Mouse (Mus musculus) neural tube, embryonic 11.5 days (tissue): ENCODE results near the gene Pias3. TPM values are rescaled to one million over a fixed set of nuclear protein-coding genes. Genes with fewer than 3 reads are reported as not detected.

Experiments
- ATAC-seq: fragments of 200-750 bp; cut with Nextera tagmentation; 2 replicates; pipeline ENCODE4 v1.8.0; 2017; ENCODE audit warnings: moderate number of reproducible peaks, mild to moderate bottlenecking, moderate TSS enrichment, moderate library complexity; ENCODE audit not compliant: insufficient read depth, low FRiP score, low TSS enrichment
- DNase-seq: peaks from one replicate; pipeline ENCODE4 v3.0.0-alpha.2; 2015; ENCODE audit warnings: low spot score
- H3K27ac ChIP-seq: fragments of 300-500 bp; sonication (generic); 2 replicates; pipeline ENCODE4 v1.5.1; 2014; ENCODE audit warnings: low read depth, mild to moderate bottlenecking, low read length
- H3K27me3 ChIP-seq: fragments of 300-500 bp; sonication (generic); 2 replicates; pipeline ENCODE4 v1.6.1; 2014; ENCODE audit warnings: mild to moderate bottlenecking, low read length, mixed read lengths; ENCODE audit not compliant: control insufficient read depth, insufficient read depth
- H3K36me3 ChIP-seq: fragments of 300-500 bp; sonication (generic); 2 replicates; pipeline ENCODE4 v1.6.1; 2014; ENCODE audit warnings: mild to moderate bottlenecking, low read length, moderate library complexity, mixed read lengths; ENCODE audit not compliant: control insufficient read depth, insufficient read depth
- H3K4me1 ChIP-seq: fragments of 300-500 bp; sonication (generic); 2 replicates; pipeline ENCODE4 v1.6.1; 2014; ENCODE audit warnings: low read length, mixed read lengths; ENCODE audit not compliant: control insufficient read depth, insufficient read depth
- H3K4me2 ChIP-seq: fragments of 300-500 bp; sonication (generic); 2 replicates; pipeline ENCODE4 v1.6.1; 2014; ENCODE audit warnings: low read depth, mild to moderate bottlenecking, moderate library complexity
- H3K4me3 ChIP-seq: fragments of 300-500 bp; sonication (generic); 2 replicates; pipeline ENCODE4 v1.5.1; 2014; ENCODE audit warnings: low read depth, low read length
- H3K9ac ChIP-seq: fragments of 300-500 bp; sonication (generic); 2 replicates; pipeline ENCODE4 v1.6.1; 2014; ENCODE audit warnings: mild to moderate bottlenecking, low read length
- H3K9me3 ChIP-seq: fragments of 300-500 bp; sonication (generic); 2 replicates; pipeline ENCODE4 v1.6.1; 2016; ENCODE audit warnings: low read length; ENCODE audit not compliant: control insufficient read depth
- WGBS: fragments of 180-500 bp; shearing (Covaris S2); extraction: QIAGEN DNeasy Blood & Tissue Kit; methylation state at CpG from one replicate; pipeline ENCODE4 v1.1.7; 2014; 5-methylcytosine and 5-hydroxymethylcytosine counted together
- polyA plus RNA-seq: library from polyadenylated mRNA; unstranded; fragments of >200 nt; fragmentation: Nextera tagmentation; extraction: Ambion mirVana; gene quantifications from 2 replicates; pipeline ENCODE4 v1.2.1, GENCODE M21; 2014

Gene Pias3
- polyA plus RNA-seq, 1 experiment from 2014 or later, result 30.3 TPM

GRCm38 (mm10) chr3:96706984-96707383, 10.8 kb downstream of the Pias3 start:
- Histone ChIP-seq H3K36me3 (peaks cover 7% of the 10 kb centered on the region), H3K4me2 (no peak overlapping the region), H3K9ac (no peak overlapping the region), H3K27me3 (no peaks in the 10 kb centered on the region), H3K4me1 (0 out of 2 replicates have a peak, but pooled peaks cover 4% of the 10 kb centered on the region), H3K9me3 (no peaks in the 10 kb centered on the region), H3K27ac (no peak overlapping the region), H3K4me3 (no peak overlapping the region)
- DNase-seq, result peak; percentile 7
- no peak for ATAC-seq
- WGBS, result 80% methylated on average over 7 of the region's 7 CpGs

DNA sequence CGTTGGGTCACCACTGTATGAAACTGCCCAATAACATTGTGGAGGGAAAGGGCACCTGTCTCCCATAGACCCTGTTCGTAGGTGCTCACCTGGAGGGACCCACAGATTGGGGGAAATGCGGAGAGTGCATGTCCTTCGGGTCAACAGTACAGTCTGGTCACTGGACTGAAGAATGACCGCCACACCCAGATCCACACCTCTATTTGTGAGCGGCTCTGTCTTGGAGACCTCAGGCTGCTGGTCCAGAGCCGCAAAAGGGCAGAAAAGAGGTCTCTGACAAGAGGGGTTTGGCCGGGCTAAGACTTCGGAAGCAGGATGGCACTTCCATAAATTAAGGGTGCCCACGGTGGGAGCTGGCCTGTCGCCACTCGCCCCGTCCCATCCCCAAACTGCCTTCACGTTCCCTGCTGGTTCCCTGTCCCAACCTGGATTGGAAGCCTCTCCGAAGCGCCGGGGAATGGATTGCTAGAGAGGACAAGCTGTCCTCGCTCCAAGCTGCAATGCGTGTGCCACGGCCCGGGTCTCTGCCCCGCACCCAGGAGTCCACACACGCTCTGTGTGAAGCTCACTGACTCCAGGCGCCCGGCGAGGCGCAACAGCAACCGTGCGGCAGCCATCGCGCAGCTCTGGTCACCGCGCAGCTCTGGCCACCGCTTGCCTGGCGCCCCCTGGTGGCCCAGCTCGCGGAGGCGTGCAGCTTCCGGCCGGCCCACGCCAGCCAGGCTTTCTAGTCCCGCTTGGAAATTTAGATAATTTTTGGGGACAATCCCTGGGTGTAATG, 11.9 kb downstream of the Pias3 start, which contains the start of gene Nudt17:
Gene Nudt17 (minus strand): TSS at position 660 of the 781 bp plus-strand sequence.
- H3K27me3 ChIP-seq, result no peaks in the 10 kb centered on the region
- DNase-seq (peak; percentile 90), ATAC-seq (peak; percentile 88)
- peaks cover 7% of the 10 kb centered on the region for H3K36me3 ChIP-seq
- H3K9me3 ChIP-seq, result no peaks in the 10 kb centered on the region
- WGBS, result 6% methylated on average over 42 of the region's 42 CpGs
- H3K9ac ChIP-seq, result peak within 1 kb of the TSS; percentile 68
- H3K4me3 ChIP-seq, result peak within 1 kb of the TSS; percentile 43
- 0 out of 2 replicates have a peak, but pooled peaks cover 4% of the 10 kb centered on the region for H3K4me1 ChIP-seq
- H3K27ac ChIP-seq, result no peak within 1 kb of the TSS
- peak within 1 kb of the TSS; percentile 94 for H3K4me2 ChIP-seq

GRCm38 (mm10) chr3:96708684-96709064, 12.5 kb downstream of the Pias3 start:
- Histone ChIP-seq H3K4me3 (peak overlapping the region; percentile 43), H3K27me3 (no peaks in the 10 kb centered on the region), H3K36me3 (peaks cover 10% of the 10 kb centered on the region), H3K27ac (no peak overlapping the region), H3K9ac (no peak overlapping the region), H3K4me1 (0 out of 2 replicates have a peak, but pooled peaks cover 4% of the 10 kb centered on the region), H3K9me3 (no peaks in the 10 kb centered on the region), H3K4me2 (peak overlapping the region; percentile 94)
- no peak for DNase-seq
- ATAC-seq, result no peak; the same call in 1 of the 2 replicates
- WGBS, result 51% methylated on average over 2 of the region's 2 CpGs

- no peak overlapping the region for H3K9ac ChIP-seq
- ATAC-seq (no peak), DNase-seq (peak; percentile 6)
- H3K27ac ChIP-seq, result no peak overlapping the region
- no peaks in the 10 kb centered on the region for H3K4me1 ChIP-seq
- H3K9me3 ChIP-seq, result no peaks in the 10 kb centered on the region
- no peaks in the 10 kb centered on the region for H3K27me3 ChIP-seq
- H3K36me3 ChIP-seq, result peaks cover 23% of the 10 kb centered on the region
- 93% methylated on average over 5 of the region's 5 CpGs for WGBS
- no peak overlapping the region for H3K4me2 ChIP-seq
- H3K4me3 ChIP-seq, result no peak overlapping the region
Observed at GRCm38 (mm10) chr3:96714286-96714685, 18.1 kb downstream of the Pias3 start.

- Histone ChIP-seq H3K36me3 (peaks cover 21% of the 10 kb centered on the region), H3K9me3 (no peaks in the 10 kb centered on the region), H3K9ac (no peak overlapping the region), H3K4me2 (no peak overlapping the region), H3K27ac (no peak overlapping the region), H3K27me3 (no peaks in the 10 kb centered on the region), H3K4me3 (no peak overlapping the region), H3K4me1 (no peaks in the 10 kb centered on the region)
- no peak for ATAC-seq
- 79% methylated on average over 2 of the region's 2 CpGs for WGBS
- DNase-seq, result no peak
Observed at GRCm38 (mm10) chr3:96715854-96716253, 19.7 kb downstream of the Pias3 start.

DNA sequence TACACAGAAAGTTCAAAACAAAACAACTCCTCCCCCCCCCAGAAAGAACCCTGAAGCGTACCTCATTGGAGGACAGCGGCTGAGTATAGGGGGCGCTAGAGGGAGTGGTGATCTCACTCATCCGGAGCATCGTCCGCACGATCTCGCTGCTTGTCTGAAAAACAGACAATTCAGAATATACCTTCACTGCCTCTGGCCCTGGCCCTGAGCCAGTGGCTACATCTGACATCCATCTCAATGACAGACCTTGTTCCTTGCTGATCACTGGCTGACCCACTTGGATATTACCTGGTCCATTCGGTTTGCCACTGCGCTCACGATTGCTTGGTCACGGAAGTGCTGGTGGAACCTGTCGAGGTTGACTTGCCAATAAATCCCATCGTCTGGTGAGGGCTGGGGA, 23.0 kb downstream of the Pias3 start:
- Histone ChIP-seq H3K4me3 (no peak overlapping the region), H3K4me1 (no peaks in the 10 kb centered on the region), H3K9ac (no peak overlapping the region), H3K36me3 (peaks cover 12% of the 10 kb centered on the region), H3K4me2 (no peak overlapping the region), H3K27me3 (no peaks in the 10 kb centered on the region), H3K9me3 (no peaks in the 10 kb centered on the region), H3K27ac (no peak overlapping the region)
- WGBS, result 47% methylated on average over 14 of the region's 14 CpGs
- no peak for DNase-seq
- ATAC-seq, result no peak

DNA sequence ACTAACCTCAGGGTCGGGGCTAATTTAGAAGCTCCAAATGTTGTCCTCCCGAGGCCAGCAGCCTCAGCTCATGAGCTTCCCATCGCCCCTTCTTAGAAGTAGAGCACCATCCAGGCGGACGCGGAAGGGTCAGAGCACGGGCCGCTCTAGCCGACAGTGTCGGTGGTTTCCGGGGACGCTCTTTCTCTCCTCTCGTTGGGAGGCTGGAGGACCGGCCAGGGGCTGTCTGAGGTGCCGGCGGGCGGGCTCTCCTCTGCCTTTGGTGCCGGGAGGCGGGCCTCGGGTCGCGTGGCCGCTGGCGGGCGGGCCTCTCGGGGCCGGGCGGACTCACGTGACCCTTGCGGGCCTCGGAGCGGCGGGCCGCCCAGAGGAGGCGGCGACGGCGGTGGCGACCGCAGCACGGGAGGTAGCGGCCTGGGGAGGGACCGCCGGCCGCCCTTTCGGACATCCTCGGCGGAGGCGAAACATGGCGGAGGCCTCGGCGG, 31.2 kb downstream of the Pias3 start, which contains the start of the genes Polr3c and Rnf115:
Gene Polr3c (minus strand): TSS at position 286 of the 485 bp plus-strand sequence.
Gene Rnf115 (plus strand): TSS at position 322 of the 485 bp plus-strand sequence.
- Histone ChIP-seq H3K9me3 (no peaks in the 10 kb centered on the region), H3K4me1 (peaks cover 15% of the 10 kb centered on the region), H3K27ac (peak within 1 kb of the TSS; percentile 39), H3K36me3 (0 out of 2 replicates have a peak, but pooled peaks cover 2% of the 10 kb centered on the region), H3K4me2 (peak within 1 kb of the TSS; percentile 64), H3K4me3 (peak within 1 kb of the TSS; percentile 63), H3K27me3 (no peaks in the 10 kb centered on the region), H3K9ac (peak within 1 kb of the TSS; percentile 59)
- under 1% methylated on average over 40 of the region's 52 CpGs for WGBS
- ATAC-seq (peak; percentile 98), DNase-seq (peak; percentile 95)

DNA sequence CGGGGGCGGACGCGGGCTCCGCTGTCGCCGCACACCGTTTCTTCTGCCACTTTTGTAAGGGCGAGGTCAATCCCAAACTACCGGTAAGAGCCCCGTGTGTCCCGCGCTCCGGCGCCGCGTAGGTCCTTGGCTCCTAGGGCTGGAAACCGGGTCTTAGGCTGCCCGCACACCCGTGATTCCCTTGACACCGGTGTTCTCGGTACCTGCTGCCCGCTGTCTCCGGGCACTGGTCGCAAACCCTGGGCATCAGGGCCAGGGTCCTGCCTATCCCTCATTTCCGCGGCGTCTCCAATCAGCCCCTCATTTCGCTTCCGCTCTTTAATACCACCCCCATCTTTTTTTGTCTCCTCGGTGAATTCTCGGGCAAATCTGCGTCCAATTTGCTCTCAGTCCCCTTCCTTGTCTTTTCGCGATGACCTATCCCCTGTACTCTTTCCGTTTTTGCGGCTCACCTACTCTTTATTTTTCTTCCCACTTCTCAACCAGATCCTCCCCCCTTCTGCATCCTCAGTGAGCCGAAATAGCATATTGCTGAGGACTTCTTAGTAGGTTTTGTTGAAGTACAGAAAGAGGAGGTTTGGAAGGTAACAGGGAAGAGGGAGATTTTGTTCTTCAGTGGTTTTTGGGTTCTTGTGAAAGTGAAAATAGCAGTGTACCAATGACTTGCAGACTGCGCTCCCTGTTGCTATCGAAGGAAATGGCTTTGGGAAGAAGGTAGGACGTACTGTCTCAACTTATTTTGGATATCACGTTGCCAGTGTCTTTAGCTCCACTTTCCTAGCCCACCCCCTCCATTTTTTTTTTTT, 31.8 kb downstream of the Pias3 start:
- Histone ChIP-seq H3K9me3 (no peaks in the 10 kb centered on the region), H3K36me3 (0 out of 2 replicates have a peak, but pooled peaks cover 2% of the 10 kb centered on the region), H3K27me3 (no peaks in the 10 kb centered on the region), H3K9ac (peak overlapping the region; percentile 59), H3K27ac (peak overlapping the region; percentile 39), H3K4me1 (peaks cover 15% of the 10 kb centered on the region), H3K4me2 (peak overlapping the region; percentile 64), H3K4me3 (peak overlapping the region; percentile 63)
- under 1% methylated on average over 42 of the region's 42 CpGs for WGBS
- no peak for DNase-seq
- peak; percentile 58 for ATAC-seq
